Mouse (Mus musculus) midbrain, postnatal 0 days (tissue): ENCODE results near the gene Cttn. TPM values are rescaled to one million over a fixed set of nuclear protein-coding genes. Genes with fewer than 3 reads are reported as not detected.

Source experiments
- ATAC-seq: fragments of 200-750 bp; cut with Nextera tagmentation; 2 replicates; pipeline ENCODE4 v1.8.0; 2017; ENCODE audit warnings: moderate number of reproducible peaks, mild to moderate bottlenecking, moderate TSS enrichment, moderate library complexity; ENCODE audit not compliant: low FRiP score
- DNase-seq: peaks from one replicate; pipeline ENCODE4 v3.0.0-alpha.2; 2015; ENCODE audit warnings: low spot score
- H3K27ac ChIP-seq: fragments of 300-500 bp; sonication (generic); 2 replicates; pipeline ENCODE4 v1.5.1; 2014; ENCODE audit warnings: low read depth, mild to moderate bottlenecking, low read length, mixed read lengths
- H3K27me3 ChIP-seq: fragments of 300-500 bp; sonication (generic); 2 replicates; pipeline ENCODE4 v1.6.1; 2014; ENCODE audit warnings: low read length, control low read depth, mixed read lengths; ENCODE audit not compliant: insufficient read depth
- H3K36me3 ChIP-seq: fragments of 300-500 bp; sonication (generic); 2 replicates; pipeline ENCODE4 v1.6.1; 2014; ENCODE audit warnings: low read length, control low read depth, mixed read lengths; ENCODE audit not compliant: insufficient read depth
- H3K4me1 ChIP-seq: fragments of 300-500 bp; sonication (generic); 2 replicates; pipeline ENCODE4 v1.6.1; 2014; ENCODE audit warnings: mild to moderate bottlenecking, control low read depth, antibody characterized with exemption, low read length, mixed read lengths; ENCODE audit not compliant: insufficient read depth
- H3K4me2 ChIP-seq: fragments of 300-500 bp; sonication (generic); 2 replicates; pipeline ENCODE4 v1.6.1; 2014; ENCODE audit warnings: low read depth, mild to moderate bottlenecking, low read length, mixed read lengths; ENCODE audit not compliant: poor library complexity, severe bottlenecking
- H3K4me3 ChIP-seq: fragments of 300-500 bp; sonication (generic); 2 replicates; pipeline ENCODE4 v1.5.1; 2014; ENCODE audit warnings: low read depth, mild to moderate bottlenecking, low read length, moderate library complexity
- H3K9ac ChIP-seq: fragments of 300-500 bp; sonication (generic); replicated peaks from 2 replicates; pipeline ENCODE4 v1.6.1; 2014; ENCODE audit warnings: mild to moderate bottlenecking, low read length, moderate library complexity, mixed read lengths; ENCODE audit not compliant: poor library complexity, severe bottlenecking
- H3K9me3 ChIP-seq: fragments of 300-500 bp; sonication (generic); 2 replicates; pipeline ENCODE4 v1.6.1; 2016; ENCODE audit warnings: low read length, control low read depth
- CTCF ChIP-seq: IDR thresholded peaks from 2 replicates; pipeline ENCODE4 v1.5.1; 2016; ENCODE audit warnings: antibody characterized with exemption, mild to moderate bottlenecking
- WGBS: fragments of 180-500 bp; shearing (Covaris S2); extraction: QIAGEN DNeasy Blood & Tissue Kit; methylation state at CpG from one replicate; pipeline ENCODE4 v1.1.7; 2014; 5-methylcytosine and 5-hydroxymethylcytosine counted together
- polyA plus RNA-seq: library from polyadenylated mRNA; unstranded; fragments of >200 nt; fragmentation: Nextera tagmentation; extraction: Ambion mirVana; gene quantifications from 2 replicates; pipeline ENCODE4 v1.2.1, GENCODE M21; 2015
- total RNA-seq: library from RNA; depleted of rRNA; stranded (reverse); fragments of >200 nt; gene quantifications from 2 replicates; pipeline ENCODE4 v1.2.3, GENCODE M21; 2014

Cttn gene
- total and polyA plus RNA-seq, 2 experiments from 2014 or later: 131 to 162 TPM

- ATAC-seq (no peak), DNase-seq (no peak)
- Histone ChIP-seq H3K4me3 (no peak overlapping the region), H3K4me2 (no peak overlapping the region), H3K36me3 (peaks cover 63% of the 10 kb centered on the region), H3K9me3 (no peaks in the 10 kb centered on the region), H3K27ac (no peak overlapping the region), H3K27me3 (no peaks in the 10 kb centered on the region), H3K9ac (no peak overlapping the region), H3K4me1 (no peaks in the 10 kb centered on the region)
- WGBS: 75% methylated on average over 1 of the region's 1 CpGs
- no peak for TF ChIP-seq CTCF
These were observed 22.1 kb upstream of the Cttn start for GRCm38 (mm10) chr7:144492931-144493330.

GRCm38 (mm10) chr7:144490201-144490873 lies 19.5 kb upstream of the Cttn start:
- ATAC-seq (no peak), DNase-seq (no peak)
- no peak overlapping the region for H3K27ac ChIP-seq
- no peak overlapping the region for H3K4me2 ChIP-seq
- no peaks in the 10 kb centered on the region for H3K9me3 ChIP-seq
- 90% methylated on average over 8 of the region's 8 CpGs for WGBS
- H3K9ac ChIP-seq: no peak overlapping the region
- no peaks in the 10 kb centered on the region for H3K4me1 ChIP-seq
- TF ChIP-seq CTCF: no peak
- no peak overlapping the region for H3K4me3 ChIP-seq
- peaks cover 52% of the 10 kb centered on the region for H3K36me3 ChIP-seq
- H3K27me3 ChIP-seq: no peaks in the 10 kb centered on the region

- no peaks in the 10 kb centered on the region for H3K9me3 ChIP-seq
- H3K4me1 ChIP-seq: no peaks in the 10 kb centered on the region
- no peak overlapping the region for H3K9ac ChIP-seq
- H3K27me3 ChIP-seq: no peaks in the 10 kb centered on the region
- no peak overlapping the region for H3K4me2 ChIP-seq
- DNase-seq (no peak), ATAC-seq (no peak)
- H3K4me3 ChIP-seq: no peak overlapping the region
- WGBS: 89% methylated on average over 6 of the region's 6 CpGs
- H3K27ac ChIP-seq: no peak overlapping the region
- TF ChIP-seq CTCF: no peak
- H3K36me3 ChIP-seq: peaks cover 61% of the 10 kb centered on the region
These were observed 18.4 kb upstream of the Cttn start for GRCm38 (mm10) chr7:144489067-144489774.

GRCm38 (mm10) chr7:144480314-144480713 lies 9.5 kb upstream of the Cttn start:
- Histone ChIP-seq H3K36me3 (peaks cover 62% of the 10 kb centered on the region), H3K4me2 (no peak overlapping the region), H3K9me3 (no peaks in the 10 kb centered on the region), H3K27ac (no peak overlapping the region), H3K9ac (no peak overlapping the region), H3K27me3 (no peaks in the 10 kb centered on the region), H3K4me3 (no peak overlapping the region), H3K4me1 (no peaks in the 10 kb centered on the region)
- DNase-seq: no peak
- ATAC-seq: no peak
- TF ChIP-seq CTCF: no peak

- Histone ChIP-seq H3K4me1 (no peaks in the 10 kb centered on the region), H3K4me3 (no peak overlapping the region), H3K4me2 (no peak overlapping the region), H3K27ac (no peak overlapping the region), H3K27me3 (no peaks in the 10 kb centered on the region), H3K9me3 (no peaks in the 10 kb centered on the region), H3K36me3 (peaks cover 56% of the 10 kb centered on the region), H3K9ac (no peak overlapping the region)
- TF ChIP-seq CTCF: no peak
- 95% methylated on average over 1 of the region's 1 CpGs for WGBS
- ATAC-seq (no peak), DNase-seq (no peak)
These were observed 8.8 kb upstream of the Cttn start for GRCm38 (mm10) chr7:144479569-144479968.

- Histone ChIP-seq H3K4me1 (no peaks in the 10 kb centered on the region), H3K27ac (no peak overlapping the region), H3K4me3 (no peak overlapping the region), H3K4me2 (no peak overlapping the region), H3K9ac (no peak overlapping the region), H3K36me3 (peaks cover 24% of the 10 kb centered on the region), H3K27me3 (no peaks in the 10 kb centered on the region), H3K9me3 (no peaks in the 10 kb centered on the region)
- no peak for ATAC-seq
- WGBS: 87% methylated on average over 3 of the region's 3 CpGs
- no peak for DNase-seq
- no peak for TF ChIP-seq CTCF
These were observed 4.9 kb upstream of the Cttn start for GRCm38 (mm10) chr7:144475741-144476140.
